Mouse (Mus musculus): ENCODE data around the gene Rap1a. TPM values are rescaled to one million over a fixed set of nuclear protein-coding genes. Genes with fewer than 3 reads are reported as not detected.

The Rap1a gene
- polyA plus RNA-seq, 1 experiment from 2014 or later: 122 TPM

DNA sequence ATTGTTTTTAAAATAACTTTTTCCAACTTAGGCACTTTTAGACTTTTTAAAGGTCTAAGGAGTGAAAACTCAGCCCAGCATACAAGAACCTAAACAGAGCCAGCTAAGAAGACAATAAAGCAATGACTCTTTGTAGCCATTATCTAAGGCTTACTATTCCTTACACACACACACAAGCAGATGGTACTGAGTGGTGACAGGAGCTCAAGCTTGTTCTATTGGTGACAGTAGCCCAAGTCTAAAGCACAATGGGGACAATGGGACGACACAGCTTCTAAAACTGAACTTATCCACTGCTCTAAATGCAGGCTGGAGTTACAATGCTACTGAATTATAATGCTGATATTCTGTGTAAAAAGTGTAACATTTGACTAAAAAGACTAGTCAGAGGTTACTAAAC, 17.3 kb downstream of the Rap1a start:
- no peak overlapping the region for H3K9ac ChIP-seq
- 83% methylated on average over 1 of the region's 1 CpGs for WGBS
- H3K27me3 ChIP-seq: no peaks in the 10 kb centered on the region
- no peak overlapping the region for H3K27ac ChIP-seq
- peaks cover 5% of the 10 kb centered on the region; the same call in 1 of the 2 replicates for H3K4me1 ChIP-seq
- no peak overlapping the region for H3K4me3 ChIP-seq
- H3K4me2 ChIP-seq: no peak overlapping the region
- no peak for ATAC-seq (ENCODE audit: borderline replicate concordance, extremely low read depth, low FRiP score, low TSS enrichment)
- no peaks in the 10 kb centered on the region; the same call in 1 of the 2 replicates for H3K36me3 ChIP-seq
- H3K9me3 ChIP-seq: no peaks in the 10 kb centered on the region

DNA sequence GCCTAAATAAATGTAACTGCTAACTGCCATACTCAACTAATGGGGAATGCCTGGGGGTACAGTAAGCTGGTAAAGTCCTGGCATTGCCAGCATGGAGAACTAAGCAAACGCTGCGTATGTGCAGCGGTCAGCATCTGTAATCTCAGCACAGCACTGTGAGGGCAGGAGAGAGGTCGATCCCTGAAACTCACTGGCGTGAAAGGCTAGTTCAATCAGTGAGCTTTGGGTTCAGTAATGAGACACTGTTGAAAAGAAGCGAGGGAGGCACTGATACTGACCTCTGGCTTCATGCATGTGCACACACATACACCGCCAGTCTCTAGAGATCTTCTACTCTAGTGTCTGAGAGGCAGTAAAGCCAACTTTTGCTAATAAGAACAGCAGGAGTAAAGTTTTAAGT, 18.7 kb downstream of the Rap1a start:
- 74% methylated on average over 7 of the region's 7 CpGs for WGBS
- ATAC-seq (ENCODE audit: borderline replicate concordance, extremely low read depth, low FRiP score, low TSS enrichment): no peak
- no peak overlapping the region for H3K27ac ChIP-seq

GRCm38 (mm10) chr3:105777997-105778396, 23.1 kb downstream of the Rap1a start:
- H3K9me3 ChIP-seq: no peaks in the 10 kb centered on the region
- no peak for ATAC-seq (ENCODE audit: borderline replicate concordance, extremely low read depth, low FRiP score, low TSS enrichment)
- WGBS: 93% methylated on average over 3 of the region's 3 CpGs
- H3K27me3 ChIP-seq: no peaks in the 10 kb centered on the region
- no peak overlapping the region for H3K4me3 ChIP-seq
- peaks cover 5% of the 10 kb centered on the region; the same call in 1 of the 2 replicates for H3K4me1 ChIP-seq
- no peak overlapping the region for H3K27ac ChIP-seq
- no peak overlapping the region for H3K4me2 ChIP-seq
- no peaks in the 10 kb centered on the region for H3K36me3 ChIP-seq
- H3K9ac ChIP-seq: no peak overlapping the region

More for the DNA sequence above, 18.7 kb downstream of the Rap1a start:
- Histone ChIP-seq H3K9ac (no peak overlapping the region), H3K36me3 (no peaks in the 10 kb centered on the region; the same call in 1 of the 2 replicates), H3K27me3 (no peaks in the 10 kb centered on the region), H3K4me2 (no peak overlapping the region), H3K9me3 (no peaks in the 10 kb centered on the region), H3K4me3 (no peak overlapping the region), H3K4me1 (peaks cover 5% of the 10 kb centered on the region; the same call in 1 of the 2 replicates)

- H3K9me3 ChIP-seq: no peaks in the 10 kb centered on the region
- H3K27ac ChIP-seq: no peak overlapping the region
- no peak overlapping the region for H3K4me3 ChIP-seq
- H3K9ac ChIP-seq: no peak overlapping the region
- H3K36me3 ChIP-seq: no peaks in the 10 kb centered on the region
- H3K4me1 ChIP-seq: no peaks in the 10 kb centered on the region
- no peaks in the 10 kb centered on the region for H3K27me3 ChIP-seq
- H3K4me2 ChIP-seq: no peak overlapping the region
- no peak for ATAC-seq (ENCODE audit: borderline replicate concordance, extremely low read depth, low FRiP score, low TSS enrichment)
Observed at GRCm38 (mm10) chr3:105774496-105774895, 26.6 kb downstream of the Rap1a start.

DNA sequence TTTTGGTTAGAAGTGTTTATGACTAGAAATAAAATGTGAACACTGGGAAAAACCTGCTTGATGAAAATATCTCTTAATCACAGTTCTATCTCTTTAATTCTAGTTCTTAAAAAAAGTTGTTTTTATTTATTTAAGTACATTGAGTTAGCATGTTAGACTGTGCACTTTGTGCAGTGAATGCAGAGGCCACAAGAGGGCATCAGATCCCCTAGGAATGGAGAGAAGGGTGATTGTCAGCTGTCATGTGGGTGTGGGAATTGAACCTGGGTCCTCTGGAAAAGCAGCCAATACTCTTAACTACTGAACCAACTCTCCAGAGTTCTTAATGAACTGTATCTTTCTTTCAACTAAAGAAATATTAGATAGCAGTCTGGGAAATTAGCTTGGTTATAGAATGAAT, 29.6 kb downstream of the Rap1a start:
- H3K36me3 ChIP-seq: no peaks in the 10 kb centered on the region
- no peaks in the 10 kb centered on the region for H3K9me3 ChIP-seq
- H3K4me3 ChIP-seq: no peak overlapping the region
- H3K27me3 ChIP-seq: no peaks in the 10 kb centered on the region
- no peaks in the 10 kb centered on the region for H3K4me1 ChIP-seq
- H3K9ac ChIP-seq: no peak overlapping the region
- no peak overlapping the region for H3K4me2 ChIP-seq
- H3K27ac ChIP-seq: no peak overlapping the region
- no peak for ATAC-seq (ENCODE audit: borderline replicate concordance, extremely low read depth, low FRiP score, low TSS enrichment)

- no peaks in the 10 kb centered on the region for H3K4me1 ChIP-seq
Observed at GRCm38 (mm10) chr3:105770836-105771235, 30.3 kb downstream of the Rap1a start.

DNA sequence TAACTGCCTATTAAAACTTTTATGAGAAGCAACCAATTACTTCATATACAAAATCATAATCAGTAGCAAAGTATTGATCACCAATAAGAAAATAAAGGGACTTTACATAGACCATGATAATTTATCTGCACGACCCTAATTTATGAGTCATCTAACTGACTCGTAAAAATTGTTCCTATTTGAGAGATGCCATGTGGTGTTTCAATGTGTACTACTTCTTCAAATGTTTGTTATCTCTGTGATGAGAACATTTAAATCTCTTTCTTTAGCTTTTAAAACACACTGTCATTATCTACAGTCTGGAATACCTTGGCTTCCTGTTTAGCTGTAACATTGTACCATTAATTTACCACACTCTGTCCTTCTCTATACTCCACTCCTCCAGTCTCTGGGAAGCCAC, 31.8 kb downstream of the Rap1a start:
- Histone ChIP-seq H3K27me3 (no peaks in the 10 kb centered on the region), H3K4me1 (no peaks in the 10 kb centered on the region), H3K36me3 (no peaks in the 10 kb centered on the region), H3K9me3 (no peaks in the 10 kb centered on the region), H3K4me3 (no peak overlapping the region), H3K9ac (no peak overlapping the region), H3K27ac (no peak overlapping the region), H3K4me2 (no peak overlapping the region)
- WGBS: 81% methylated on average over 2 of the region's 2 CpGs
- ATAC-seq (ENCODE audit: borderline replicate concordance, extremely low read depth, low FRiP score, low TSS enrichment): no peak

More at GRCm38 (mm10) chr3:105770836-105771235, 30.3 kb downstream of the Rap1a start:
- ATAC-seq (ENCODE audit: borderline replicate concordance, extremely low read depth, low FRiP score, low TSS enrichment): no peak
- H3K36me3 ChIP-seq: no peaks in the 10 kb centered on the region
- H3K27ac ChIP-seq: no peak overlapping the region
- no peak overlapping the region for H3K4me2 ChIP-seq
- H3K9me3 ChIP-seq: no peaks in the 10 kb centered on the region
- no peak overlapping the region for H3K9ac ChIP-seq
- H3K27me3 ChIP-seq: no peaks in the 10 kb centered on the region
- 98% methylated on average over 1 of the region's 1 CpGs for WGBS
- no peak overlapping the region for H3K4me3 ChIP-seq

DNA sequence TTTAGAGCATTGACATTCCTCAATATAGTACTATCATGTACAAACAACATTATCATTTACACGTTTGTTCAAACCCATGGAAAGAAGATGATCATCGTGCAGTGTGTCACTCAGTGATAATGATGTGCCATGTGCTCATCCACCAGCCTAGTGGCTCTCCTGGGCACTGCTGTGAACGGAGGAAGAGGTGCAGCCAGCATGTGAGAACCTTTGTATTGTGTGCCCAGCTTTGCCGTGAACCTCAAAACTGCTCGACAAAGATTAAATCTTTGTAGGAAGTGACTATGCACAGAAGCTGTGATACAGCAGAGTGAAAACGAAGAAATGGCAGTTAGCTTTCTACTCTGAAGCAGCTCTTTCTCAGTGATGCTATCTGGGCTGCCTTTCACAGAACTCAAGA, 32.6 kb downstream of the Rap1a start:
- Histone ChIP-seq H3K9me3 (no peaks in the 10 kb centered on the region), H3K27me3 (no peaks in the 10 kb centered on the region), H3K36me3 (no peaks in the 10 kb centered on the region), H3K4me2 (no peak overlapping the region), H3K9ac (no peak overlapping the region), H3K4me1 (0 out of 2 replicates have a peak, but pooled peaks cover 2% of the 10 kb centered on the region), H3K27ac (no peak overlapping the region), H3K4me3 (no peak overlapping the region)
- no peak for ATAC-seq (ENCODE audit: borderline replicate concordance, extremely low read depth, low FRiP score, low TSS enrichment)
- 74% methylated on average over 6 of the region's 6 CpGs for WGBS

DNA sequence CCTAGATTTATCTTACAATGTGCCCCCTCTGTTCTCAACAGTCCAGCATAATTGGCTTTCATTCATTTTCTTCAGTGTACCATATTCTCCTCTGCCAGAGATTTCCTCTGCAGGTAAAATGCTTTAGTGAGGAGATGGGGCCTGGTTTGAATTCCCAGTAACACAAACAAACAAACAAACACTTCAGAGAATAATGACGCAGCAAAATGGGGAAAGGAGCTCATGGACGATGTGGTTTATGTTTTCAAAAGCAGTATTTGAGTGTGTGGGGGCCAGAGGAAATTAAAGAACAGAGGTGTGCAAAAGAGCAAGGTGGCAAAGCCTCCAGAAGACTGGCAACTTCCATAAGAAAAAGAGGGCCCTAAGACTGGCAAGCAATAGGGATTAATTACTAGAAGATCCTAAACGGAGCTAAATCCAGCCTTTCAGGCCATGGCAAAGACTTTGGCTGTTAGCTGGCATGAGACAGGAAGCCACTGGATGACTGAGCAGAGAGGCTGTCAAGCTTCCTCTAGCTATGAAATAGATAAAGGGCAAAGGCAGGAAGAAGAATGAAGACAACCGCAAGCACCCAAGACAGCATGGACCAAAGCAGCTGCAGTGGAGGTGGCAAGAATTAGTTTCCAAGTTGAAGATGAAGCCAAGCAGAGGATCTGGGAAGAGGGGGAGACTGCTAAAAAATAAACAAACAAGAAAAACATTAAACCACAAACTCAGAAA, 37.8 kb downstream of the Rap1a start:
- ATAC-seq (ENCODE audit: borderline replicate concordance, extremely low read depth, low FRiP score, low TSS enrichment): no peak
- H3K4me3 ChIP-seq: no peak overlapping the region
- 0 out of 2 replicates have a peak, but pooled peaks cover 5% of the 10 kb centered on the region for H3K4me1 ChIP-seq

DNA sequence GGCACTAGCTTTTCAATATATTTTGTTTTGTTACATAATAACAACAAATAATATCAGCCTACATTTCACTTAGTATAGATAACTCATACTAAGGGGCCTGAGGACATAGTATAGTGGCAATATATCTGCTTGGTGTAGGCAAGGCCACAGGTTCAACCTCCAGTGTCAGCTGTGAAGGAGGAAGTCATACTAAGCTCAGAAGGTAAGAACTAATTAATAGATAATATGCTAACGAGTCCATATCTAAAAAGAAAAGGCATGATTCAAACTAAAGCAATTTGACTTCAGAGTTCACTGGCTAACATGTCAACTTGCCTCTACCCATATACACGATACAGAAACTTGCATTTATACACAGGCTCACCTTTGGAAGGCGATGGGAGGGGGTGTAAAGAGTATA, 41.1 kb downstream of the Rap1a start:
- no peaks in the 10 kb centered on the region for H3K36me3 ChIP-seq
- no peak overlapping the region for H3K9ac ChIP-seq
- H3K27me3 ChIP-seq: no peaks in the 10 kb centered on the region
- no peak overlapping the region for H3K4me3 ChIP-seq
- no peak overlapping the region for H3K4me2 ChIP-seq
- H3K9me3 ChIP-seq: no peaks in the 10 kb centered on the region
- ATAC-seq (ENCODE audit: borderline replicate concordance, extremely low read depth, low FRiP score, low TSS enrichment): no peak
- H3K4me1 ChIP-seq: peaks cover 24% of the 10 kb centered on the region
- 93% methylated on average over 3 of the region's 3 CpGs for WGBS
- no peak overlapping the region for H3K27ac ChIP-seq

More for the DNA sequence above, 37.8 kb downstream of the Rap1a start:
- Histone ChIP-seq H3K36me3 (no peaks in the 10 kb centered on the region), H3K9ac (no peak overlapping the region), H3K27me3 (no peaks in the 10 kb centered on the region), H3K27ac (no peak overlapping the region), H3K9me3 (no peaks in the 10 kb centered on the region), H3K4me2 (no peak overlapping the region)
- 63% methylated on average over 4 of the region's 4 CpGs for WGBS

DNA sequence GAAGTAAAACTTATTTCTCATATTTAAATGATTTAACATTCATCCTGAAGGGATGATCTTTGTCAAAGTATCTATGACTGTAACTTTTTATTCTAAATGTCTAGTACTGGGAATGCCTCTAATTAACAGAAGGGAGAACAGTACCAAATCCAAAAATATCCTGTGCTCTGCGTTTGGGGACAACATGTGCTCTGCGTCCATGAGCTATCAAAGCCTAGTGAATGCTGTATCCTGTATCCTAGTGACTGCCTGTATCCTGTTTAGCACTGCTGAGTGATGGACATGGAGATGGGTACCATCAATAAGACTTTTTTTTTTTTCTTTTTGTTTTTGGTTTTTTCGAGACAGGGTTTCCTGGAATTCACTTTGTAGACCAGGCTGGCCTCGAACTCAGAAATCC, 42.5 kb downstream of the Rap1a start:
- H3K27ac ChIP-seq: no peak overlapping the region
- 77% methylated on average over 4 of the region's 4 CpGs for WGBS
- no peaks in the 10 kb centered on the region for H3K27me3 ChIP-seq
- H3K9ac ChIP-seq: no peak overlapping the region
- no peaks in the 10 kb centered on the region for H3K9me3 ChIP-seq
- no peaks in the 10 kb centered on the region for H3K36me3 ChIP-seq
- no peak overlapping the region for H3K4me2 ChIP-seq
- peaks cover 23% of the 10 kb centered on the region for H3K4me1 ChIP-seq
- H3K4me3 ChIP-seq: no peak overlapping the region
- ATAC-seq (ENCODE audit: borderline replicate concordance, extremely low read depth, low FRiP score, low TSS enrichment): no peak

GRCm38 (mm10) chr3:105758098-105758497, 43.0 kb downstream of the Rap1a start:
- ATAC-seq (ENCODE audit: borderline replicate concordance, extremely low read depth, low FRiP score, low TSS enrichment): no peak
- Histone ChIP-seq H3K27me3 (no peaks in the 10 kb centered on the region), H3K27ac (no peak overlapping the region)

More at GRCm38 (mm10) chr3:105758098-105758497, 43.0 kb downstream of the Rap1a start:
- no peak overlapping the region for H3K9ac ChIP-seq
- H3K4me2 ChIP-seq: no peak overlapping the region
- H3K36me3 ChIP-seq: no peaks in the 10 kb centered on the region
- no peaks in the 10 kb centered on the region for H3K9me3 ChIP-seq
- peaks cover 19% of the 10 kb centered on the region for H3K4me1 ChIP-seq
- H3K4me3 ChIP-seq: no peak overlapping the region

Data from lung, embryonic 15.5 days (tissue).